Mouse (Mus musculus): ENCODE results near the gene Trp53i11.
A peak's percentile ranks its signal among the peaks of the same experiment; 100 is the strongest.

The Trp53i11 gene

DNA sequence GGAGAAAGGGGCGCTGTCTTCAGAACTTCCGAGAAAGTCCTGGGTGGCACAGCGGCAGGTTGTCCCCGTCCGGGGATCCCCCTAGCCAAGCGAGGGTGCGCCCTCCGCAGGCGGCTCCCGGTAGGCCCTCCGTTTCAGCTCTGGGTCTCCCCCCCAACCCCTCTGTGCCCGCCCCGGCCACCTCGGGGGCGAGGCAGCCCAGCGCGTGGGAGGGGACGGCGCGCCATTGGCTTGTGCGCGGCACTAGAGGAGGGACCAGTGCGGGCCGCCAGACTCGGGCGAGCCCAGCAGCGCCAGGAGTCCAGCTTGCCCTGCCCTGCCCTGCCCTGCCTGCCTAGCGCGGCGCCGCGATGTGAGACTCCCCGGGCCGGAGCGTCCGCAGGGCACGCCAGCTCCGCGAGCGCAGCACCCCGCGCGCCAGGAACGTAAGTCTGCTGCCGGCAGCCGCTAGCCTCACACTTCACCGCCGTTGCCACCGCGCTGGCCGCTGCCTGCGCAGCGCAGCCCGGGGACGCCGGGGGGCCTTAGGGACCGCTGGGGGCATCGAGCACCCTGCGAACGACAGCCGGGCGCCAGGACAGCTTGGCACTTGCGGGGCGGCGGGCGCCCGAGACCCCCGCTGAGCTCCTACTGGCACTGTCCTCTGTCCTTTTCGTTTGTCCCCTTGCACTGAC lies at the start of gene Trp53i11:
Gene Trp53i11 (plus strand): TSS at position 226 of the 674 bp plus-strand sequence.
- peak; percentile 67 to 68 for DNase-seq (ENCODE audit: low spot score in 2 of 2)

DNA sequence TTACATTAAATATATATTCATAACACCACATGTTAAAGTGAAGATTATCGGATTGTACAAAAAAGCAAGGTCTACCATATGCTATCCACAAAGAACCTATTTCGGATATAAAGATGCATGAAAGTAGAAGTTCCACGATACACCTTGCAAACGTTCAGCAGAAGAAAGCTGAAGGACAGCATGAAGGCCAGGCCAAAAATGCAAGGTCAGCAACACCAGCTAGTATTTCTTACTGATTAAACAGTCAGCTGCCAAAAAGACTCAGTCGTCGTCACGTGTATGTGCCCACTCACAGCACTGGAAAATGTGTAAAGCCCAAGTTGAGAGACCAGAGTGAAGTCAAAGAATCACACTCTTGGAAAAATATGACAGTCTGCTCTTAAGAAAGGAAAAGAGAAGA lies 47.9 kb upstream of the Trp53i11 start:
- no peak for DNase-seq (ENCODE audit: low spot score in 2 of 2)

DNA sequence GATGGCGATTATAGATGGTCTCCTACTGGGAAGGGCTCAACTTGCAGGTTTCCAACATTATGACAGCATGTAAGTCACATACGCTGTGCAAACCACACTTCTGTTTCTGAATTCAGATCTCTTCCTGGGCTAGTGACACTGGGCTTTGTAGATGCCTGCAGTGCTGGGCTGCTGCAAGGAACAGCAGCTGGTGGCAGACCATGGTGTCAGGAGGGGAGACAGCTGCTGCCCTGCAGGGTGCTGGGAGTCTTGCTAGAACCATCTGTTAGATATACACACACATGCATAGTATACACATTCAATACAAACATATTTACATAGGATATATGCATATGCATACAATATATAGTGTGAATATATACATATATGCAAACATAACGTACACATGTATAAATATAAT lies 46.0 kb upstream of the Trp53i11 start:
- no peak for DNase-seq (ENCODE audit: low spot score in 2 of 2)

DNA sequence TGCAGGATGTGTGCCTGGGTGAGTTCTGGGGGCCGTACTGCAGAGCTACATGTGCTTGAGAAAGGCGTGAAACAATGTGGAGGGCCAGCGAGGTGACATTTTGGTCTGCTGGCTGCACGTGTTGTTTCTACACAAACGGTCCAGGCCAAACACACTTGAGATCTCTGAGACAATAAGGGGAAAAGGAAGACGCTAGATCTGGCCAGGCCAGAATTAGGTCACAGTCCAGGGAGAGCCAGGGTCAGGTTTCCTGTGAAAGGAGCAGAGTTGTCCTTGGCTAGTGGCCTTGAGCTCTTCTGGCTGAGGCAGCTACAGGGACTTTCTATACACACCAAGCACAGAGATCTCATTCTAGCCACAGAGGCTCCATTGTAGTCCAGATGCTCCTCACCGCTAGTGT lies 44.7 kb upstream of the Trp53i11 start:
- no peak for DNase-seq (ENCODE audit: low spot score in 2 of 2)

DNA sequence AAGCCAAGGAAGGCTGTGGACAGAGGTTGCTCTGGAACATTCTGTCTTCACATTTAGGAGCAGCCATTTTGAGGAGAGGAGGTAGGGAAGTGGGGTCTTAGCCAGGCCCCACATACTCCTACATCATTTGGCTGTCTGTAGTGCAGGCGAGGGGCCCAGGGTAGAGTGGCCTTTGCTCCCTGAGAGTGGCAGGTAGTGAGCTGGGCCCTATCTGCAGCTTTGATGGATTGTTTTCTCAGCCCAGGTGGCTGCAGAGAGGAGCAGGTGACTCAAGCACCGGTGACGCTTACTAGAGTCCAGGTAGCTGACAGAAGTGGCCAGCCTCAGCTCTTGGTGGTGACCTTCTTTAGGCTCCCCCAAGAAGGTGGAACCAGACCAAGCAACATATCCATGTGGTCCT lies 43.2 kb upstream of the Trp53i11 start:
- no peak for DNase-seq (ENCODE audit: low spot score in 2 of 2)

DNA sequence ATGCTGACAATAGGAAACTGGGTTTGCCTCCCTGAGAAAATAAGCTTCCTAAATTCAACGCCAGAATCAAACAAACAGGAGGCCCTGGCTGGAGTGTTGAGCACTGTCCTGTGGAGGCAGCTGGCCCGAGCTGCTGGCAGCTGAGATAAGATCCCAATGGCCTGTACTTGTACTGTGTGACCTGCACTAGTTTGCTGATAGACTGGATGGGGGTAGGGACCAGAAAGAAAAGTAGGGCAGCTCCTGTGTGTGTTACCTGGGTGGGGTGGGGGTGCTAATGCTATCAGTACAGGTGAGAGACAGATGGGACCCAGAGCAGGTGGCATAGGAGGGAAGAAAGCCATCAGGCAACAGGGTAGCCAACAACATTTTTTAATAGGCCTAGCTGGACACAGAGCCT lies 37.3 kb upstream of the Trp53i11 start:
- no peak for DNase-seq (ENCODE audit: low spot score in 2 of 2)

DNA sequence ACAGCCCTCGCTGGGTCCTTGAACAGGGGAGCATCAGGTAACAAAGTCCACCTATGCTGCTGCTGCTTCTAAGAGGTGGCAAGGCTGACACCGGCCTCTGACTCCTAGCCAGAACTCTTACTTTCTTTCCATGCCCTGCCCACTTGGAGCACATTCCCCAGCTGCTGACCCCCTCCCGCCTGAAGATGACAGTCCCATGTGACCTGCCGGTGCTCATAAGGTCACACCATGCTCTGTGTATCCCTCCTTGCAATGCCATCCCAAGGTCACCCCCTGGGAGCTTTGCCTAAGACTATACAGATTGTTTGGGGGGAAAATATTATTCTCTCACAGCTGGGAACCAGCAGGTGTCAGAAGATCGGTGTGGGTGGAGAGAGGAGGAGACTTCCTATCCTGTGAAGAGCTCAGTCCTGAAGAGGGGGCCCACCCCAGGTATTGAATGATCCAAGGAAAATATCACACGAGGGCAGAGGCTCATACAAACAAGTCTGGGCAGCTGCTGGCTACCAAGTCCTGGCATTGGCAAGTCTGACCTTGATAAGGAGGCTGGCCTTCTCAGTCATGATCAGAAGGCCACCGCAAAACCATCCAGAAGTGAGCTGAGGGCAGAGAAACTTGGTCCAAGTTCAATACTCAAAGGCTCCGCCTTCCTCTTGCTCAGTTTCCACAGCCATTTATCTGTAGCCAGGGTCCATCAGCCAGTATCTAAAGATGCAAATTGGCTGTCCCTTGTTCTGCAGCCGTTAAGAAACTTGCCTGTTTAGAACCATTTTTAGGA lies 36.5 kb upstream of the Trp53i11 start:
- no peak for DNase-seq (ENCODE audit: low spot score in 2 of 2)

DNA sequence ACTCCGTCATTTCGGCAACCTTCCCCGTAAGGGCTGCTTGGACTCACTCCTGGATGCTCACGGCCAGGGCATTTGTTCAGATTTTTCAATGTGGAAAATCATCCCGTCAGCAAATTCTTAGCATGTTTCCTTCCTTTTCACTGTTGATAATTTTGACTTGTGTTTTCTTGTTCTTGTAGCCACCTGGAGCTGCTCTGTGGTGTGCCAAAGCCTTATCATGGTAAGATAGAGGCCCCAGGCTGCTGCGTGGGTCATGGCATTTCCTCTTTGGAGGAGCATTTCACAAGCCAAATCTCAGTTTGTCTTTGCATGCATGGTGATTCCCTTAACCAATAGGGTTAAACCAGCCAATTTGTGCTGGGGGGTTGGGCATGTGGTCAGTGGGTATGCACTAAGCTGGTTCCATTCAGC lies 35.2 kb upstream of the Trp53i11 start:
- DNase-seq (ENCODE audit: low spot score in 2 of 2), result no peak

DNA sequence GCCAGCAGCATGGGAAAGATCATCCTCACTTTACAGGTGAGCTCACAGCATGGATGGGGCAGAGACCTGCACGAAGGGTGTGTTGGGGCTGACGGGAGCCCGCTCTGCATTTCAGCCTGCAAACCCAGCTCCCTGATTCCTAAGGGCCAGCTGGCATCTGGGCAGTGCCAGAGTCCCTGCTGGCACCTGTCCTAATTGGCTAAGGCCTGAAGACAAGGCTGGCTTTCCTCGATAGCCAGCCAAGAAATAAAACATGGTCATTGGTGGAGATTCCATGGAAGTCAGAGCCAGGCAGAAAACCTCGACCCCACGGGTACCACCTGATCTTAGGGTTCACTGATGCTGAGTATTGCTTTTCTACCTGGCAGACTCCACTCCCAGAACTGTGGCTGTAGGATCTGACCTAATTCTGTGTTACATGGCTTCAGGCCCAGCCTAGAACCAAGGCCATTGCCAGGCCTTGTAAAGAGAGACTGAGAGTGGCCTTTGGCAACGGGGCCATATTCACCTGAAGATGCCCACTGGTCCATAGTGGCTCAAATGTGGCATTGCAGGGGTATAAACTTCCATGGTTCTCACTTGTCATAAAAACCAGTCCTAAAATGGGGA lies 34.4 kb upstream of the Trp53i11 start:
- peak in 1 of 2 experiments; percentile 31 for DNase-seq (ENCODE audit: low spot score in 2 of 2)

DNA sequence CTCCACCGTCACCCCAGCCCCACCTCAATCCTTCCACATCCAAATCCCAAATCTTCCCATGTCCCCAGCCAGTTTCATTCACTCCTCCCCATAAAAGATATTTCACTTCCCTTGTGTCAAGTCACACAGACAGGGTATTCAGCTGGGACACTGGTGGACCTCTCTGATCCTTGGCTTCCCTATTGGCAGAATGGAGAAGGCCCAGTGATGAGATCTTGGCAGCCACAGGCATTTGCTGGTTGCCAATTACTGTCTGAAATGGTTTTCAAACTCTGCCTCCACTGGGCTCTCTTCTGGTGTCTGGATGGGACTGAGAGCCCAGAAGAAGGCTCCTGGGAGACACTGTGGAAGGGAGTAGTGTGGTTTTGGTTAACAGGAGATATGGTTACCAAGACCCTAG lies 33.5 kb upstream of the Trp53i11 start:
- DNase-seq (ENCODE audit: low spot score in 2 of 2), result no peak

DNA sequence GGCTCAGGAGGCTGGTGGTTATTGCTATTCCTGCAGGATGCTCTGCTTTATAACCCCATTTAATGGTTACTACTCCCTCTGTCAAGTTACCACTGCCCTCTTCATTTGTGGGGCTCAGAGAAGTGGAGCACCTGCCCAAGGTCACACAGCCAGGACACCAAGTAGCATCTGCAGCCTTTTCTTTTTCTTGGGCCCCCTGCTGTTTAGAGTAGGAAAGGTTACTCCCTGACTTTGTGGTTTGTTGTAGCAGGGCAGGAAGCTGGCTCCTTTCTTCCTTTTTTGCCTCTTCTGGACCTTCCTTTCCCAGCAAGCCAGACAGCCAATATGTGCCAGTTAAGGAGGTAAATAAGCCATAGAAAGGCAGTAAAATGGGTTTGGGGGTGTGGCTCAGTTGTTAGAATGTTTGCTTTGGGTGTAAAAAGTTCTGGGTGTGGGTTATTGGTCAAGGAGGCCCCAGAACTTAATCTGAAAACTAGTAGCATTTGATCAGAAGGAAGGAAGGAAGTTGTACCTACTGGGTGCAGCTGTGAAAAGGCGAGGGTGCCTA lies 32.8 kb upstream of the Trp53i11 start:
- no peak for DNase-seq (ENCODE audit: low spot score in 2 of 2)

DNA sequence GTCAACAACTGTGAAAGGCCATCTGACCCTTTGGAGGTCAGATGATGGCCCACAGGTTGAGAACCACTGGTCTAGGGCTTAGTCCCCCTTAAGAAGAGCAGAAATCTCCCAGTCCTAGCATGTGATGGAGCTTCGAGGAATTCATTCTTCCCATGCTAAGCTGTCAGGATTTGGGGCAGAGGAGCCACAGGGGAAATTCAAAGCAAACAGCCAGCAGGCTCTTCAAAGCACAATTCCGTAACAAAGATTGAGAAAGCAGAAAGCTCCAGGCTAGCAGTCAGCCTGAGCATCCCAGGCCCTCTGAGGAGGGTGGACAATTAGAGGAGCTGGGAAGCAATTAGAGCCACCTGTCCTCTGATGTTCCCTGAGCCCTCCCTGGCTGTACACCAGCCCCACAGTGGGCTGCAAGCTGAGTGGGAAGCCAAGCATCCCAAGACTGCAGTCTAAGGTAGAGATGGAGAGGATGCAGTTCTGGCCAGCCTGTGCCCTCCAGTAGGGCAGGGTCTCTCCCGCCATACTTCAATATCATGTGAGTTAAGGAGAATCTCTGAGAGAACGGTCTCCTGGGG lies 26.8 kb upstream of the Trp53i11 start:
- no peak for DNase-seq (ENCODE audit: low spot score in 2 of 2)

DNA sequence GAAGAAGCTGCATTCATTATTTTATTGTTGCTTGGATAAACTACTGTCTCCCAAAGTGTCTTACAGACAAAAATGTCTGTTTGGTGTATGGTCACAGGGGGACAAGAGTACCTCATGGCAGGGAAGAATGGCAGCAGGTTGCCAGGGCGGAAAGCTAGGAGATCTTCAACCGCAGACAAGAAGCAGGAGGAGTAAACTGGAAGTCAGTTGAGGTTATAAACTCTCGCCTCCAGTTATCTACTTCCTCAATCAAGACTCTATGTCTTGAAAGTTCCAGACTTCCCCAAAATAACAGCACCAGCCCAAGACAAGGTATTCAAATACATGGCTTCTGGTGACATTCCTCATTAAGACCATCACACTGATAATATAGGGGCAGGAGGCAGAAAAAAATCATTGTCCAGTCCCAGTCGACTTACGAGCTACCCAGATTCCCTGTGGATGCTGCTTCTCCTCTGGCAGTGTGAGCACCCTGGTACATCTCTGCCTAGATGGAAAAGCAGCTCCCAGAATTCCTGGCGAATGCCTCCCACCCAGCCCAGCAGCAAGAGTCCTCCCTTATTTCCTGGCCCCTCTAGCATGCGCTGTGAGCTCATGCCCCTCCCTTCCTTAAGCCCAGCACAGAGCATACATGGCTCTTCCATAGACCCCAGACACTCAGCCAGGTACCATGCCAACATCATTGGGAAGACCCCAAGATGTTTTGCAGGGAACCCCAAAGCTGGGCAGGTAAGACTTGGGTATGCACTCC lies 25.3 kb upstream of the Trp53i11 start:
- DNase-seq (ENCODE audit: low spot score in 2 of 2), result no peak

DNA sequence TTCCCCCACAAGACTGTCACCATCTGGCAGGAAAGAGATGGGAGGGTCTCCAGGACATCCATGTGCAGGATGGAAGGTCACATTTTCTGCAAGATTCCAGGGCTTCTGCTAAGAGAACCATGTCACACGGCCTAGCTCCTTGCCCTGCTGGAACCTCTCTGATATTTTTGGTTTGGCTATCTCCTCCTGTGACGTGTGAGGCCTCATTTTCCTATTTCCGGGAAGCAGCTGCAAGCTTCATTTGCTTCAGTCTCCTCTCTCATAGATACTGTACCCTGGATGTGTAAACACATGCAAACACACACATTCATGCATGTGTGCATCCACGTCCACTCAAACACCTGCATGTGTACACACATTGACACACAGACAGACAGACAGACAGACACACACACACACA lies 24.6 kb upstream of the Trp53i11 start:
- no peak for DNase-seq (ENCODE audit: low spot score in 2 of 2)

DNA sequence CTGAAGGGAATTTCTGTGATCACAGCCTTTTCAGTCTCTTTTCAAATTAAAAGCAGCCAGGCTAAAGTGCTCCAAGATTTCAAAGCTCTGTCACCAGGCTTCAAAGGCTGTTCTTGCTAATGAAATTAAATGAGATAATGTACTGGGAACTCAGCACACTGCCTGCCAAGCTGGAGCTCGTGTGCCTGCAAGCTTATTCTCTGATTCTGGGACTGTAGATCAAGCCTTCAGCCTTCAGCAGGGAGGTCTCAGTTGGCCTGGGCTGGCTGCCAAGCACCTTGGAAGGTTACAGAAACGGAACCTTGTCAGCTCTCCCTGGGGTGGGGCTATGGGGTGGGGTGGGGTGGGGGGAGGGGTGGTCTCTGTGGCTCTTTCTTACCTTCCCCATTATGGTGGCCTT lies 24.0 kb upstream of the Trp53i11 start:
- peak in 1 of 2 experiments; percentile 10 for DNase-seq (ENCODE audit: low spot score in 2 of 2)

DNA sequence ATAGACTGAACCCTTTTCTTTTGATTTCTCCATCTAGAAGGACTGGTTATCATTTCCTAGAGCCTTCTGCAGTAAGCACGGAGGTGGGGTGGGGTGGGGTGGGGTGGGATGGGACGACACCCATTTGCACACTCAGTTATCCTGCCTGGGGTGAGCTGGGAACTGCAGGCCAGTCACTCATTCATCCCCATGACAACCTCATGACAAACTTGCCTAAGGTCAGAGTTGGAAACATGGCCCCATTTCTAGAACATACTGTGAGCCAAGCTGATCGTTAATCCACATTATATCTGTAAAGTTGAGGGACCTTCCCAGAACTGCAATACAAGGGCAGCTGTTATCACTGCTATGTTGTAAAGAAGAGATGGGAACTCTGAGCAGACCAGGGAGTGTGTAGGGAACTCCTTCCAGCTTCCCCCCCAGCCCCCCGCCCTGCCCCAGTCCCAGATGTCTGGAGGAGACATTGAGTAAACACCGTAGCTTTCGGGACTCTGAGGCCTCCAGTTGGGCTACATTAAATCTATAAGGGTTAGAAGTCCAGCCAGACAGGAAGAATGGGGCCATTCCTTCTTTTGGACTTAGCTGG lies 23.5 kb upstream of the Trp53i11 start:
- no peak for DNase-seq (ENCODE audit: low spot score in 2 of 2)

DNA sequence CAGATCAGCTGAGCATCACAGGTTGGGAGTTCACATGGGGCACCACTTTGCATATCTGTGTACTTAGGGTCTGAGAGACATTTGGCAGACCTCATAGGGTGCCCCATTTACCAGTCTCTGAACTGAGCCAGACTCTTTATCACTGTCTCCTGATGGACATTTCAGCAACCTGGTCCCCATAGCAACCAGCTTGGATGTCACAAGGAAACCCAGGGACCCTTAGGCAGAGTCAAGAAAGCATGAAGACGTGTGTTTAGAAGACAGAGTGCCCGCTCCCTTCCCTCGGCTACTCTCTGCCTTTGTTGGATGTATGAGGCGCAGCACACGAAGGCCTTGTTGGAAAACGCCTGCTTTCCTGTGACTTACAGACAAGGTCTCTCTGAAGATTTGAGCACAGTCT lies 21.1 kb upstream of the Trp53i11 start:
- DNase-seq (ENCODE audit: low spot score in 2 of 2), result no peak

DNA sequence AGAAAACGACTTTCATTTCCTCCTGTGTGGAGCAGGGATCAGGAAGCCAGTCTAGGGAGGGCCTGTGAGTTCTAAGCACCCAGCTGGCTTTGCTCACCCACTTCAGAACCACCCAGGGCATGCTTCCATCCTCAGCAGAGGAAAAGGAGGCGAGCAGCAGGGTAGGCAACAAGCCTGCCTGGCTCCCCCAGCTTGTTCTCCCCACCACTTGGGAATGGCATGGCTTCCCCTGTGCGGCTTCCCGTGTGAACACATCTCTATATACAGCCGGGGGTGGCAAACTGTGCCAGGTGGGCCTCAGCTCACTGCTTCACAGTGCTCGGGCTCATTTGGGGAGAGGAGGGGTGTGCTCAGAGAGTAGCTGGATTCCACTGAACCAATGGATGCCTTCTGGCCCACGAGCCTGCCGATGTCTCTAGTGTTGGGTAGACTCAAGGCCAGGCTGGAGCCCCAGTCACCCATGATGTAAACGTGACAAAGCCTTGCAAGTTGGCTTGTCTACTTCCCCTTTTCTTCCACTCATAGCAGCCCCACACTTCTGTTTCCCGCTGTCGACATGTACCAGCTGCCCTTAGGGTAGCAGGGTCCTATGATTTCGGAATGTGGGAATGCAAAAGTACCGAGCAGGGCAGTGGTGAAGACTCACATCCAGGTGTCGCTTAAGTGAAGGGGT lies 20.5 kb upstream of the Trp53i11 start:
- DNase-seq (ENCODE audit: low spot score in 2 of 2), result no peak

DNA sequence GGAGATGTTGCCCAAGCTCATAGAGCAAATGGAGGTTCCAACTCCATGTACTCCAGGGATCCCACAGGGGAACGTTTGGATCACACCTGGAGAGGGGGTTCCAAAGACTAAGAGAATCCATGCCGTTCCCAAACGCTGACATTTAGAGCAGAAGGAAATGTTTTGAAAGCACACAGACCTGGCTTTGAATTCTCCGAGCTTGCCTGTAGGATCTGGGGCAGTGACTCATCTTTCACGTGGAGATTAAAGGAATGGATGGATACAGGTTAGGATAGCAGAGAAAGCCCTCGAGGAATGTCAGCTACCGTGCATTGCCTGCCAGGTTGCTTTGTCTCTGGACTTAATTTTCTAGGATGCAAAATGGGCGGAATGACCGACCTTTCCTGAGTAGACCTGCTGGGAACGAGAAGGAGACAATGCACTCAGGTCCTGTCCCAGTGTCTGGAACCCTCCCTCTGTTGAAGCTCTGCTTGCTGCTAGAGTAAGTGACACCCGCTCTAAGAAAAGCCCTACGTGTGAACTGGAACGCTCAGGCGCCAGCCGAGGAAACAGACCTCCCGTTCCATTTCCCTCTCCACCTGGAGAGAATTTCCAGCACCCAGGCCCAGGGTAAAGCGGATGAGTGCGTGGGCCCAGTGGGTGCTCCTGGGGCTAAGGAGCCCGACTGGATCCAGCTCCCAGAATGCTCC lies 17.0 kb upstream of the Trp53i11 start:
- DNase-seq (ENCODE audit: low spot score in 2 of 2), result no peak

DNA sequence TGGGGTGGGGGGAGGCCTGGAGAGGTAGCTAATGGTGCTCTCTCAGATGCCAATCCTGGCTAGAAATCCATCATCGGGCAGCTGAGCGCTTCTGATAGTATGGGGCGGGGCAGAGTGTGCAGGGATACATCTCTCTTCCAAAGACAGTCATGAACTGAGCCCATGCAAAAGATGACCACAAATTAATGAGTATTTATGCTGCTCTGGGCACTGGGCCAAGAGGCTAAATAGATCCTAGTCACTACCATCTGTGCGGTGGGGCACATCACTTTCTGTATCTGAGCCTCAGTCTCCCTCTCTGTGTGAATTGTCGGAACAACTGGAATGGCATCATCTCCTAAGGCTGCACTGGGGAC lies 16.5 kb upstream of the Trp53i11 start:
- DNase-seq (ENCODE audit: low spot score in 2 of 2), result no peak

All from right cerebral cortex, adult 2 months (tissue).